Mouse (Mus musculus): ENCODE data around the gene St6galnac6.

St6galnac6 gene

DNA sequence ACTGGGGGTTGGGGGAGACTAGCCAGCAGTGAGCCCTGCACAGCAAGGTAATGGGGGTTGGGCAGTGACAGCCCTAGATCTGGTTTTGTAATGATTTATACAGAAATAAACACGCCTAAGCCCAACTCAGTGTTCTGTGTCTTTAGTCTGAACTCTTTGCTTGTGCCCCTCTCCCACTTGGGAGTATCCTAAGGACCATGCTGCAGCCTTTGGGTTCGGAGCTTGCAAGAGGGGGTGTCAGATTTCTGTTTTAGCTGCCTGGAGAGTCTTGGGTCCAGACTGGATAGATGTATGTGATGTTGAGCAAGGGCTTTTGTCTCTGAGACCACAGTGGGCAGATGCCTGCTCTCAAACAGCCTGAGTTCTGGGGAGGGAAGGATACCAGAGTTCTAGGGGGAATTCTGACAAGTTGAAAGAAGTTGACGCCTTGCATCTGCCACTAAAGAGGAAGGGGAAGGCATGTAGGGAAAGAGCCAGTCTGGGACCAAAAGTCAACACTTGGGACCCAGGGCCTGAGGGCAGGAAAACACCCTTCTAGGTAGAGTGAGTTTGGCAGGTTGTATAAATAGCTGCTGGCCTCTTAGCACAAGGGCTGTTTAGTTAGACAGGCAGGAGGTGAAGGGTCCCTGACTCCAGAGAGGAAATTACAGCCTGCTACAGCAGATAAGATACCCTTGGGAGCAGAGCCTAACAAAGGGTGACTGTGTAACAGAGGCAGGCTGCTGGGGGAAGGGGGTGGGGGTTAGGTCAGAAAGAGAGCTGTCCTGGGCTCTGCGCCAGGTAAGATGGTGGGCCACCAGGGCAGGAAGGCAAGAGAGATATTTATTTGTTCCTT is 21.4 kb downstream of the St6galnac6 start:
- DNase-seq, result peak; percentile 78

DNA sequence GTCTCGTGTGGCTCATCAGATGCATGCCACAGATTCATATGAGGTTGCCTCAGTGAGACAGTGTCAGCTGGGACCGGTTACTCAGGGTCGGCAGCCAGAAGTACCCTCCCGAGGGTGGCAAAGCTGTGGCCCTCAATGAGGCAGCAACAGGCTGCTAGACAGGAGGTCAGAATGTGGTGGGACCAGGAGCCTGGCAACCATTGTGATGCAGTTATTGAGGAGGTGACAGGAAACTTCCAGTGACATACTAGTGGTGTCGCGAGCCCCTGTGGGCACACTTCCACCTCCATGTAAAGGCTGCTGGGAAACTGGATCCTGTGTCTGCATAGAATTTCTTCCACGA is 22.0 kb downstream of the St6galnac6 start, which contains the start of gene Ak1:
Ak1 (plus strand) TSS at position 242 of the 343 bp plus-strand sequence.
- DNase-seq, result no peak

DNA sequence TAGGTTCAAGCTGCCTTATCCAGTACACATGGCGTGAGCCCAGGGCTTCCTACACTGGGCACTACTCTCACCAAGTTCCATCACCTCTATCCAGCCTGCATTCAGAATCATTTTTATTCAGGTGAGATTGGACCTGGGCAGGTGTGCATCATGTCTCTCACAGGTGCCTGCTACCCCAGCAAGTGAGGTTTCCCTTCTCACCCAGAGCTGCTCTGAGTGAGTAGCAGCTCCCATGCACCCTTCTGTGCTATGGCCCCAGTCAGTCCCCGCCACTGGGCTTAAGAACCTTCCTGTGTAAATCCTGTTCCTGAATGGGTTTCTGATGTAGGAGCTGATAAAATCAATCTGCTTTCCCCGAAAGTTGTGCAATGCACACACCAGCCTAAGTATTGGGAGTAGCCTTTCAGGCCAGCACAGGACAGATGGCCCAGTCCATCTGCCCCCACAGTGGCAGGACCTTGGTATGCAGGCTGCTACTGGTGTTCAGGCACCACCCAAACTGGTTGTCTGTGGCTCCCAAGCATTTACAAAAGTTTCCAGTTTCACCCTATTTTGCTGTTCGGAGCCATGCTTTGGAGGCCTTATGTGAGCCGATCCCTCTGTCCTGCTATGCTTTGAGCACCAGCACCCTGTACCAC is 24.7 kb downstream of the St6galnac6 start:
- no peak for DNase-seq

DNA sequence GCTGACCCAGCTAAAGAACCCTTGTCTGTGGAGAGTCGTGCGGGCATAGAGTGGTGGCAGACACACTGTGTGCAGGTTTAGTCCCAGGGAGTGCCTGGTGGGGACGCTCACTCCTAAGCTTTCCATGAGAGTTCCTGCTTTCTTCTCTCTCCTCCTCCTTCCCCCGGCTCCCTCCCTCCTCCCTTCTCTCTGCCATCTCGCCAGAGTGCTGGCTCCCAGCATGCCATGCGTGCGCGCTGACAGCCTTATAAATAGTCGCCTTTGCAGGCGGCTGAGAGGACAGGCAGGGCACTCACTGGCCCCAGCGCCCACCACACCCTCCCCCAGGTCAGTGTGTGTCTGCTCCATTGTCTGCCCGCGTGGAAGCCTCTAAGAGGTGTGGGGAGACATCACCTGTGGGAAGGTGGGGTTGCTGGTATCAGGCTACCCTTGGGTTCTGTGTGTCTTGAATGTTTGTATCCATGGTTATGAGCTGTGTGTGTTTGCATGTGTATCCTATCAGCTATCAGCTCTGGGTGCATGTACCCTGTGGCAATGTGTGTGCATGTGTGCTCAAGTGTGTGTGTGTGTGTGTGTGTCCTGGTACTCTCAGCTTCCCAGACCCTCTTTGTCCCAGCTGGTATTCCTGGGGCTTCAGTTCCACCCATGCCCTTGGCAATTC is 25.8 kb downstream of the St6galnac6 start:
- DNase-seq, result peak; percentile 88

DNA sequence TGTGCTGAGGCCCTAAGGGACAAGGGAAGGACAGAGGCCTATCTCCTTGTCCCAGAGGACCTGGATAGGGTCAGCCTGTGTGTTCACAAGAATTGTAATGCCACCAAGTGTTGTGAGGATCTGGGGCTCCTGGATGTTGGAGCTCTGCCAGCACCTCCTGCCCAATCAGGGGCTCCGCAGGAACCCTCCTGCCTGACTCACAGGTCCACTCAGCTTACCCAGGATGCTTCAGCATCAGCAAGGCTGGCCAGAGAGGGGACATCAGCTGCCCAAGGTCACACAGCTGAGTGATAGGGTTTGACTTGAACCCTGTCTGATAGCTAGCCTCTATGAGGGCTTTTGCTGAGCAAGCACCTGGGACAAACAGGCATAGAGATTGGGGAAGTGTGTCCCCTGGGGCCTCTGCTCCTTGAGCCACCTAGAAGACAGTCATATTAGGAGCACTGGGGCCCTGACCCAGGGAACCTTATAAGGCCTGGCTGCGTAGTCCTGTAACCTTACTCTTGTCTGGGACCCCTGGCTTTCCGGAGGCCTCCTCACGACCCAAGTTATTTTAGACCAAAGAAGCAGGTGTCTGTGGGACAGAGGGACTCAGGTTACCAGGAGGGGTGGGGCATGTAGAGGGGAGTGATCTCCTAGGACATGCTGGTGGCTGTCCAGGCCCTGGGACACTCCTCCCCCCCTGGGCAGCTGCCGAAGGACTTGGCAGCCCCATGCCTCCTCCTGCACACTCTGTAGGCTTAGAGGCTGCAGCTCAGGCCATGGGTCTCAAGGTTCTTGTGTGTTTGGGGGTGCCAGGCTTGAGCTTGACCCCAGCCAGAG is 26.6 kb downstream of the St6galnac6 start:
- DNase-seq, result no peak

DNA sequence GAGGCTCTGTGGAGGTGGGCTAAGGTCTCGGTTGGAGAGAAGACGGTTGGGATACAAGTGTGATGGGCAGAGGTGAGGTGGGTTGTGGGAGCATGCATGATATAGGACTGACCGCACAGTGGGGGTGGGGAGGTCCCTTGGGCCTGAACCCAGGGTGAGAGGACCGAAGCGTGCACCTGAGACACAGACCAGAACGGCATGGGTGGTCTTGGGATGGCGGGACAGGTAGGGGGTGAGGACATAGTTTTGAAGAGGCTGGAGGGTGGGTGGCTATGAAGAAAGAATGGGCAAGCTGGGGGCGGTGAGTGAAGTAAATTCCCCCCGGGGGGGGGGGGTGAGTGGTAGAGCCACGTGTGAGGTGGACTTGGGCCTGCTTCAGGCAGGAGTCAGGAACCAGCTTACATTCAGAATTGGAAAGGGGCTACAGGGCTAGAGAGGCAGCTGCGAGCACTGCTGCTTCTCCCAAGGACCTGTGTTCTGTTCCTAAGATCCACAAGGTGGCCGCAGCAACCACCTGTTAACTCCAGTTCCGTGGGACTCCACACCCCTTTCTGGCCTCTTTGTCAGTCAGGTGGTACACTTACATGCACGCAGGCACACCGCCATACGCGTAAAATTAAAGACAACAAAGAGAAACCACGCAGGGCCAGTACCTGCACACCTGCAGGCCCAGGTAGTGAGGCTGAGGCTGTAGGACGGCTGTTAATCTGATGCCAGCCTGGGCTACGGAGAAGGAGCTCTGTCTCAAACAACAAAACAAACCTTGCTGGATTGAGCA is 27.9 kb downstream of the St6galnac6 start:
- DNase-seq, result no peak

DNA sequence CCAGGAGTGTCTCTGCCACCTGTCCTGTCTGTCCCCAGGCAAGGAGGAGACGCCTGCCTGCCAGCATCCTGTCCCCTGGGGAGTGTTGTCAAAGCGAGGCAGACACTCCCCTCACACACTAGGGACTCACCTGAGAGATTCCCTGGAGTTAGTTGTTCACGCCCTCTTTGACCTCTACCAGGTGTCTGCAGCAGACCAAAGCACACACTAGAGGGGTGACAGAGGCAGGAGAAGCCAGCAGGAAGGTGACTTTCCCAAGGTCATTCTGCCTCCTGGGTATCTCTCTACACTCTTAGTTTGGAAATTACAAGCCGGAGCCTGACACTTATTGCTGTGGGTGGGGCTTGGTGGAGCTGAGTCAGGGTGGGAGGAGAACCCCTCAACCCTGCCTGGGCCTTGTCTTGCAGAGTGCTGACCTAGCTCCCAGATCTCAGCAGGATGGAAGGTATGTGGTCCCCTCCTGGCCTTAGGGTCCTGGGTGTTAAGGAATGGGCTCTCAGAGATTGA is 28.6 kb downstream of the St6galnac6 start:
- no peak for DNase-seq

DNA sequence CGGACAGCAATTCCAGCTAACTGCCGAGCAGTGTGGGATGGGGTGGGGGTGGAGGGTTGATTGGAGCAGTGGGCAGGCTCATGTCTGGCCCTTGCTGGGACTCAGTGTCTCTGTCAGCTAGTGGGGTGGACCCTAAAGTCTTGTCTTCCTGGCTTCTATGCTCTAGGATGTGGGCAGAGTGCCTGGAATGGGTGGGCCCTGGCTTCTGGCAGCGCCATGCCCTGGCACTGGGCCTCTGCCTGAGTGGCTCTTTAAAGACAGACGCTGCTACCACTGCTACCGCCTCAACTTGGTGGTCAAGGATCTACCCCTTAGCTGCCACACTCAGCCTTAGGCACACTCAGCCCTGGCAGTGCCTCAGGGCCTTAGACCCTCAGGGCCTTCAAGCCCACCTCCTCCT is 29.2 kb downstream of the St6galnac6 start:
- DNase-seq, result no peak

DNA sequence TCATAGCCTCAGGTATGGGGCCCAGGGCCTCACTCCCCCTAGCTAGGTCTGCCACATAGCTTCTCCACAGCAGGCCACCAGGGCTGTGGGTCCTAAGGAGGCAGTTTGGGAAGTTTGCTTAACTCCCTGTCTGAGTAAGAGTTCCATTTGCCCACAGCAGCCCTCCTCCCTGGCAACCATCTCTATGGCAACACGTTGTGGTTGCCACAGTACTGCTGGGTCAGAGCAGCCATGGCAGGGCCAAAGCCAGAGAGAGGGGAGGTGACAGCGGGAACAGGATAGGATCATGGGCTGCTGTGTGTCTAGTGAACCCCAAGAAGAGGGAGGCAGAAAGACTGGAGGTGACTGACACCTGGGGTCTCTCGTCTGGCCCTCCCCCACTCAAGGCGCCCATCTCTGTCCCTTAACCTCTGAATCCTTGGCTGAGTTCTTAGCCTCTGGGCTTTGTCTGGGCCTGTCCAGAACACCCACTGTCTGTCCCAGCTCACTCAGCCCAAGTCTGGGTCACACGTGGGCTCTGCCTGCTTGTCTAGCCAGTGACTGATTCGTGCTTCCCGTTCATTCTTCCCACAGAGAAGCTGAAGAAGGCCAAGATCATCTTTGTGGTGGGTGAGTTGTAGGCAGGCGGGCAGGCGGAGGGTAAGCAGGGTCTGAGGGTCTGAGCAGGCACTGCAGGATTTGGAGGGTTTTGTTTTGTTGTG is 29.9 kb downstream of the St6galnac6 start:
- peak; percentile 86 for DNase-seq

DNA sequence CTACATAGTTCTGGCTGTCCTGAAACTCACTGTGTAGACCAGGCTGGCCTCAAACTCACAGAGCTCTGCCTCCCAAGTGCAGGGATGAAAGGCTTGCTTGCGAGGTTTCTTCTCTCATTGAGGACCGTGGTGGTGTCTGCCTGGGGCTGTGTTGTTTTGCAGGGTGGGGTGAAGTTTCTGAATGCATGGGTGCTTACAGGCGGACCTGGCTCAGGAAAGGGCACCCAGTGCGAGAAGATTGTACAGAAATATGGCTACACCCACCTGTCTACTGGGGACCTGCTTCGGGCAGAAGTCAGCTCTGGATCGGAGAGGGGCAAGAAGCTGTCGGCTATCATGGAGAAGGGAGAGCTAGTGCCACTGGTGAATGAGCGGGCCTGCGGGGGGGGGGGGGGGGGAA is 30.5 kb downstream of the St6galnac6 start:
- no peak for DNase-seq

DNA sequence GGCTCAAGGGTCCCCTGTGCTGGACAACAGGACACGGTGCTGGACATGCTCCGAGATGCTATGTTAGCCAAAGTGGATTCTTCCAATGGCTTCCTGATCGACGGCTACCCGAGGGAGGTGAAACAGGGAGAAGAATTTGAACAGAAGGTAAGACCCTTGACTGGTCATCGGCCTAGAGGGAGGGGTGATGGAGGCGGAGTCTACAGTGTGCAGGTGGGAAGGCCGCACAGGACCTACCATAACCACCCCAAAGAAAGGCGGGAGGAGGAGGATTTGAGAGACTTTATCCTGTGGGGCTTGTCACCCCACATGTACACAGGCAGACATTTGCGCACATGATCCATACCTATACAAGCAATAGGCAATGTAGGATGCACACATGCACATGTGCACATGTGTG is 31.5 kb downstream of the St6galnac6 start:
- DNase-seq, result no peak

DNA sequence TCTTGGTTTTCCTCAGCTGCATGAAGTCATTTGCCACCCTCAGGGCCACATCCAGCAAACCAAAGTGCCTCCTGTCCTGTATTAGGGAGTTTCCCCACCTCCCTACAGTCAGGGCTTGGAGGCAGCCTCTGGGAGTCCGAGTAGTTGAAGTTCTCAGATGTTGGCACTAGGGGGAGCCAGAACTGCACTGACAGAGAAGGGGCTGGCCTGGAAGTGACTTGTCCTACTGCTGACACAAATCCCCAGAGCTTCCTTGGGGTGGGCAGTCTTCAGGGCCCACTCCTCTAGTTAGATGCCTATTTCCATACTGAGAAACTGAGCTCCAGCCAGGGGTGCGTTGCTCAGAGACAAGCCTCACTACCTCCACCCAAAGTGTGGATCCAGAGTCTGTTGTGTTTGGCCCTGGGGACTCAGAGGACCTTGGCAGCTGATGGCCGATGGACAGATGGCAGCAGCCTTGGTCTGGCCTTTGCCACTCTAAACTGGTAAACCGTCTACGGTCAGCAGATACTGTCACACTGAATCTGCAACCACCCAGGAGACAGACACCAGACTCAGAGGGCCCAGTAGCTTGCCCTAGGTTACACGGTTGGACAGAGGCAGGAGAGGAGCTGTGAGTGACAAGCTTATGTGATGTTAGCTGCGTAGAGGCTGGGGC is 32.4 kb downstream of the St6galnac6 start:
- peak; percentile 85 for DNase-seq

DNA sequence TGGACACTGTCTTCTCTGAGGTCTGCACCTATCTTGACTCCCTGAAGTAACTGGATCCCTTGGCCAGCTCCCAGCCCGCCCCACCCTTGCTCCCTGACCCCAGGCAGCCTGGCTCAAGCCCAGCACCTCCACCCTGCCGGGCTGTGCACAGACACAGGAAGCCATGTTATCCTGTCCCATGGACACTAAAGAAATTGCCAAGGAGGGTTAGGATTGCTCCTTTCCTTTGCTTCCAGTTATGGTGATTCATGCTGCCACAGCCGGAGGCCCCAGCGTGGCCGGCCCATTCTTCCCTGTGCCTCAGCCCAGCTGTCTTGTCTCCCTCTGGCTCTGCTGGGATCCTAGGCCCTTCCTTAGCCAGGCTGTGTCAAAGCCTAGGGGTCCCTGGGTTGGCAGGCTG is 34.2 kb downstream of the St6galnac6 start:
- no peak for DNase-seq

DNA sequence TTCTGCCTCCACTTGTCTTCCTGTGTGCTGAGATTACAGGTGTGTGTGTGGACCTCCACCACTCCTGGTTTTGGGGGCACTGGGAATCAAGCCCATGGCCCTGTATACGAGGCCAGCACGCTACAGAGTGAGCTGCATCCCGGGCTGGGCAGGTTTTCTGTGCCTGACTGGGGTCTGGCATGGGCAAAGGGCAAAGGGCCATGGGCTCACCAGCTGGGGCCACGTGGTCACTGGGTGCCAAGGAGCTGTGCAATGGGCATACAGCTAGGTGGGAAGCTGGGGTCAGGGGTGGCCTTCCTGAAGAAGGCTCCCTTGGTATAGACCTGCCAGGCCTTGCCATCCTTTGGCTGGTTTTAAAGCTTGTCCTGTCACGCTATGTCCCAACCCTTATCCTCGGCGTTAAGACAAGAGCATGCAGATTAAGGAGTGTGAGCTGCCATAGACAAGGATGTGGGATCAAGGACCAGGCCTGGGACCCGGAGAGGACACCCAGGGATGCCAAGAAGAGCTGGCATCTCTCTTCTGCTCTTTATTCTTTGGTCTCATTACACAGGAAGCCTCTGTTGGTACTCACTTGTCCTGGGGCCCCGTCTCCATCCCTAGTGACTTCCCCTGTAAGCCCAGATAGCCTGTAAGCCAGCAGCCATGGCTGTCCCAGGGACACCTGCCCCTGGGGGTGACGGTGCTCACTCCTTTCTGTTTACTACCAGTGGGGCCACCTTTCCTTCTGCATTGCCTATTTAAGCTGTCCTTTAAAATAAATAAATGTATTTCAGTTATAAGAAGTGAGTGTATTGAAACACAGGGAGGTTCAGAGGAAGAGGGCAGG is 35.0 kb downstream of the St6galnac6 start:
- no peak for DNase-seq

DNA sequence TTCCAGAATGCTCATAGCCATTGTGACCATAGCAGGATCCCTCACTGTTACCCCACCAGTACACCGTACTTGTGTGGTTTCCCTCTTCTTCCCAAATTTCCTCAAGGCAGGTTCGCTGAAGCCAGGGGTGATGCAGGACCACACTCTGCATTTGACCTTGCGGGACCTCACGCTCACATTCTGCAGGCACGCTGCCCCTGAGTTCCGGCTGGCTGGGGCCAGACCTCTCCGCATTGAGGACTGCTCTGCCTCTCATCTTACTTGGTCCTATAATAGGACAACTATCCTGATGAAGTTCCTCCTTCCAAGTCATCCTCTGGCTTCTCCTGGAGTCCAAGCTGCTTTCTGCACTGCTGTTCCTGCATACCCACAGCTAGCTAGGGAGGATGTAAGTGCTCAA is 37.1 kb downstream of the St6galnac6 start:
- no peak for DNase-seq

DNA sequence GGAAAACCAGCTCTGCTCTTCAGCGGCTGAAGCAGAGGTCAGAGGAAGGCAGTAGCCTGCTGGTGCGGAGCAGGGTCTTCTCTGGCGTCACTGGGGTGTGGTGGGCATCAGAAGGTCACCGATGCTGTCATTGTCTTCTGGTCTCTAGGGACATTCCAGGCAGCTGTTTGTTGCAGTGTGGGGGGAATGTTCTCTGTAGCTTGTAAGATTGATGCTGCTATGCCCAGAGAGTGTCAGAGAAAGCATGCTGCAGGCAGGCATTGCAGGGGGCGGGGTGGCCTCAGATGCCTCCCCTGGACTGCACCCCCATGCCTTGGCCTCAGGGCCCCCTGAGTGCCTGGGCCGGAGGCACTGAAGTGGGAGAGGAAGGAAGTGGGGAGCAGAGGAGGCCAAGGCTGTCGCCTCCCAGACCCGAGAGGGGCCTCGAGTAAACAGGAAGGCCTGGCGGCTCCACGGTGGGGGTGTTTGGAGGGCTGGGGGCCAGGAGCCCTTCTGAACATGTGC is 38.3 kb downstream of the St6galnac6 start:
- DNase-seq, result no peak

DNA sequence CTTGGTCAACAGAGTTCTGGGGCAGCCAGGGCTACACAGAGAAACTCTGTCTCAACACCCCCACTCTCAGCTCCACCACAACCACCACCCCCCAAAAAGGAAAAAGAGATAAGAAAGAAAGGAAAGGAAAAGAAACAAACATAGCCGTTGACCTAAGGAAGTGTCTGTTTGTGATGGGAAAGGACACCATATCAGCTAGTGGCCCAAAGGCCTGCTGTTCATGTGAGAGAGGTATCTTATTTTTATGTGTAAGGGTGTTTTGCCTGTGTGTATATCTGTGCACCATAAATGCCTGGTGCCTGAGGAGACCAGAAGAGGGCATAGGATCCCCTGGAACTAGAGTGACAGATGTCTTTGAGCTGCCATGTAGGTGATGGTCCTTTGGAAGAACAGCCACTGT is 40.1 kb downstream of the St6galnac6 start:
- no peak for DNase-seq

DNA sequence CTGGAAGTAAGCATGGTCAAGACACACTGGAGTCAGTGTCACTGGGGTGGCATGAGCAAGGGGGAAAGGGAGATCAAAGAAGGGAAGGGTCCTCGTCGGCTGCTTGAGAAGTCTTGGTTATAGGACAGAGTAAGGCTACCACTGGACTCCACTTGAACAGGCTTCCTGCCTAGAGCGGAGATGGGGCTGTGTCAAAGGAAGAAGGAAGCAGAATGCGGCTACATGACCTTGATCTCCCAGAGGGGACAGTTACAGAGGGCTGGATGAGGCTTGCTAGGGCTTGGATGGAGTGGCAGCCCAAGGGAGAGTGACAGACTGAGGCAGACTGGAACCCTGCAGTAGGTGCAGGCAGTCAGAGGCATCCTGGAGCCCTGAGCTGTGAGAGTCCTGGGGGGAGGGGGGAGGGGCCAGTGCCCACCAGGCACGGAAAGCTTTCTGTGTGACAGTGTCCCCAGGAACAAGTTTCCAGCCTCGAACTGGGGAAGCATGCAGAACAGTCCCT is 41.1 kb downstream of the St6galnac6 start:
- DNase-seq, result no peak

DNA sequence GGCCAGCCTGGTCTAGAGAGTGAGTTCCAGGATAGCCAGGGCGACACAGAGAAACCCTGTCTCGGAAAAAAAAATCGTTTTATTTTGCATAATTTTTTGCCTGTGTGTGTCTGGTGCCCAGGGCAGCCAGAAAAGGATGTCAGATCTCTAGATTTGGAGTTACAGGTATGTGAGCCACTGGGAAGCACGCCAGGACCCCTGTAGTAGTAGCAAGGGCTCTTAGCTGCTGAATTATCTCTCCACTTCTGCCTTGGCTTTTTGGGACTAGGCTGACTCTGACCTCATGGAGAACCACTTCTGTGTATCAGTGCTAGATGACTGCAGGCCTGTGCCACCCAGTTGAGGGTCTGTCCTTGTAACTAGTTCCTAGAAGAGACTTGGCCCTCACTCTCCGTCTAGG is 42.3 kb downstream of the St6galnac6 start:
- DNase-seq, result no peak

DNA sequence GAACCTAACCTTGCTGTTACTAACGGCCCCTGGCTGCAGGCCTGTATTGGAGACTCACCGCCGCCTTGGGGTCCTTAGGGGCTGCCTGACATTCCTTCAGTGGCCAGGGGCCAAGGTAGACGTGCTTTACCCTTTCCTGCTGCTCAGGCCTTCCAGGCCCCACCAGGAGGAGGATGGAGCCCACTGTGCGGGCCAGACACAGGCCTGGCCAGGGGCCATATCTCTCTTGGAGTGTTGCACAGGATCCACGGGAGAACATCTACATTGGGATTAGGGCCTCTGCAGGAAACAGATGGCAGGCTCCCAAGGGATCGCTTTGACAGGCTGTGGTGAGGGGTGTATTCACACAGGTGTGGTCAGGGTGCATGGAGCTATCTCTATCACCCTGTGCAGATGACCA is 43.3 kb downstream of the St6galnac6 start:
- no peak for DNase-seq

Measured in embryo, embryonic 11 days (tissue).